Mouse (Mus musculus): ENCODE measurements around the gene Zfpl1.

DNA sequence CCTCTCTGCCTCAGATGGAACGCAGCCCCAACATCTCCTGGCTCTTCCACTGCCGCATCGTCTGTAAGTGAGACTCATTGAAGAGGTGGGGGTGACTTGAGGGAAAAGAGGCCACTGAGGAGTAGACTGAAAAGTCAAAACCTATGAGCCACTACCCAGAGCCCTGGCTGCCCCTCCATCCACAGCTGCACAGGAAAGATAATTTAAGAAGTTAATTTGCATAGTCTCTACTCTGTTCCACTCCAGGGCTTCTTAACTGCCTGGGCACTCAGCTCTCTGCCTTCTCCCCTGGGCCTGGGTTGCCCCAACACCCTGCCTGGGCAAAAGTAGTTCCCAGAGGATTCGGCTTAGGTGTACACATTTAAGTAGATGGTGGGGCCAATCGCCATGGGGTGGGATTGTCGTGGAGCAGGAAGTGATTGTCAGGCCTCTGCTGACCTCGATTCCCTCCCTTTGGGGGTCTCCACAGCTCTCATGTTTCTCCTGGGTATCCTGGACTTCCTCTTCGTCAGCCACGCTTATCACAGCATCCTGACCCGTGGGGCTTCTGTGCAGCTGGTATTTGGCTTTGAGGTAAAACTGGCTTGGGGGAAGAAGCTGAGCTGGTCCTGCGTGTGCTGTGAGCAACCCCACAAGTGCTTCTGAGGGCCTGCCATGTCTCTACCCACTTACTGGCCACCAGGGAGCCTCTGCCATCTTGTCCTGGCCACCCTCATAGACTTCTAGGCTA lies 35.9 kb downstream of the Zfpl1 start:
- TF ChIP-seq POLR2A (IDR thresholded peaks at IDR 0.05; ENCODE audit: extremely low read depth, insufficient read depth, low read length) (no peak), CTCF (IDR thresholded peaks at IDR 0.05; ENCODE audit: low read depth, low read length) (no peak)
